Mouse (Mus musculus): ENCODE results near the gene Hspbp1. TPM values are rescaled to one million over a fixed set of nuclear protein-coding genes. Genes with fewer than 3 reads are reported as not detected.

Gene Hspbp1
- total and polyA plus RNA-seq, 2 experiments from 2014 or later, result 72.9 to 138 TPM

GRCm38 (mm10) chr7:4658912-4659551, 25.8 kb downstream of the Hspbp1 start, which contains the start of gene Ppp6r1:
Ppp6r1 (minus strand) TSS chr7:4659019.
- Histone ChIP-seq H3K27ac (ENCODE audit: low read depth) (peak within 1 kb of the TSS; percentile 88), H3K27me3 (ENCODE audit: control insufficient read depth, insufficient read depth, low read length) (no peaks in the 10 kb centered on the region), H3K9me3 (replicated peaks; ENCODE audit: control insufficient read depth, low read length) (no peaks in the 10 kb centered on the region), H3K4me3 (ENCODE audit: low read depth, low read length) (peak within 1 kb of the TSS; percentile 74), H3K4me1 (ENCODE audit: control insufficient read depth, insufficient read depth) (peaks cover 42% of the 10 kb centered on the region), H3K4me2 (ENCODE audit: low read depth, low read length) (peak within 1 kb of the TSS; percentile 91), H3K36me3 (replicated peaks; ENCODE audit: control insufficient read depth, insufficient read depth, low read length) (peaks cover 17% of the 10 kb centered on the region), H3K9ac (replicated peaks; ENCODE audit: low read depth, low read length) (peak within 1 kb of the TSS; percentile 91)
- ATAC-seq (ENCODE audit: insufficient read depth, low read depth) (peak; percentile 97), DNase-seq (ENCODE audit: low spot score) (peak; percentile 97)
- TF ChIP-seq EP300 (IDR thresholded peaks at IDR 0.05; ENCODE audit: low read depth) (peak; percentile 31), CTCF (IDR thresholded peaks at IDR 0.05; ENCODE audit: low read depth) (peak; percentile 56)
- WGBS, result under 1% methylated on average over 54 of the region's 54 CpGs

GRCm38 (mm10) chr7:4658128-4658907, 26.6 kb downstream of the Hspbp1 start:
- DNase-seq (ENCODE audit: low spot score) (peak; percentile 27), ATAC-seq (ENCODE audit: insufficient read depth, low read depth) (peak; percentile 45)
- Histone ChIP-seq H3K9me3 (replicated peaks; ENCODE audit: control insufficient read depth, low read length) (no peaks in the 10 kb centered on the region), H3K27ac (ENCODE audit: low read depth) (peak overlapping the region; percentile 88), H3K9ac (replicated peaks; ENCODE audit: low read depth, low read length) (peak overlapping the region; percentile 91), H3K4me2 (ENCODE audit: low read depth, low read length) (peak overlapping the region; percentile 91), H3K4me3 (ENCODE audit: low read depth, low read length) (peak overlapping the region; percentile 74), H3K27me3 (ENCODE audit: control insufficient read depth, insufficient read depth, low read length) (no peaks in the 10 kb centered on the region), H3K36me3 (replicated peaks; ENCODE audit: control insufficient read depth, insufficient read depth, low read length) (peaks cover 14% of the 10 kb centered on the region), H3K4me1 (ENCODE audit: control insufficient read depth, insufficient read depth) (peaks cover 42% of the 10 kb centered on the region)
- TF ChIP-seq EP300 (IDR thresholded peaks at IDR 0.05; ENCODE audit: low read depth) (peak; percentile 8; the same call in 1 of the 2 replicates), CTCF (IDR thresholded peaks at IDR 0.05; ENCODE audit: low read depth) (no peak)
- 1% methylated on average over 48 of the region's 78 CpGs for WGBS

DNA sequence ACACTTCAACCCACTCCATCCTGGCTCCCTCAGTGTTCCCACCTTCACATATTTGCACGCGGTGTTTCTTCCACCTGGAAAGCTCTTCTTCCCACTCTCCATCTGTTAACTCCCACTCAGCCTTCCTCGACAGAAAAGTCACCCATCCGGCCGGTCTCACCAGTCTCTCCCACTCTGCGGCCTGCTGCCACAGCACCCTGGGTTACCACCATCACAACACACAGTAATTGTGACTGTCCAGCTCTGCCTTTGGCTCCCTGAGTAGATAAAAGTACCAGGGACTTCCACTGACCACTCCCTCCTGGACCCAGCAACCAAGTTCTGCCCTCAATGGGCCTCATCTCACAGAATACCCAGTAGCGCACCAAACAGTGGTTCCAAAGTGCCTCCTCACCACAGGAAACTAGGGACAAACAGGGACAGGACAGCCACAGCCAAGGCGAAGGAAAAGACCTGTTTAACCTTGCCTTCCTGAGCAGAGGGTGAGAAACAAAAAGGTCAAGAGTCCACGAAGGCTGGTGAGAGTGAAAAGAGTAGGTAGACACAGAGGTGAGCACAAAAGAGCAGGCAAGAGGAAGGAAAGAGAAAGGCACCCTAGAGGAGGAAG, 27.2 kb downstream of the Hspbp1 start:
- Histone ChIP-seq H3K4me3 (ENCODE audit: low read depth, low read length) (peak overlapping the region; percentile 74), H3K4me2 (ENCODE audit: low read depth, low read length) (peak overlapping the region; percentile 91), H3K9ac (replicated peaks; ENCODE audit: low read depth, low read length) (peak overlapping the region; percentile 91), H3K36me3 (replicated peaks; ENCODE audit: control insufficient read depth, insufficient read depth, low read length) (peaks cover 18% of the 10 kb centered on the region; the same call in 1 of the 2 replicates), H3K9me3 (replicated peaks; ENCODE audit: control insufficient read depth, low read length) (no peaks in the 10 kb centered on the region), H3K4me1 (ENCODE audit: control insufficient read depth, insufficient read depth) (peaks cover 42% of the 10 kb centered on the region), H3K27ac (ENCODE audit: low read depth) (peak overlapping the region; percentile 88), H3K27me3 (ENCODE audit: control insufficient read depth, insufficient read depth, low read length) (no peaks in the 10 kb centered on the region)
- DNase-seq (ENCODE audit: low spot score), result no peak
- WGBS, result 26% methylated on average over 9 of the region's 9 CpGs
- TF ChIP-seq CTCF (IDR thresholded peaks at IDR 0.05; ENCODE audit: low read depth) (no peak), EP300 (IDR thresholded peaks at IDR 0.05; ENCODE audit: low read depth) (no peak)
- ATAC-seq (ENCODE audit: insufficient read depth, low read depth), result no peak

GRCm38 (mm10) chr7:4656818-4657217, 28.1 kb downstream of the Hspbp1 start:
- WGBS, result 32% methylated on average over 1 of the region's 1 CpGs
- TF ChIP-seq EP300 (IDR thresholded peaks at IDR 0.05; ENCODE audit: low read depth), result no peak
- no peak for TF ChIP-seq CTCF (IDR thresholded peaks at IDR 0.05; ENCODE audit: low read depth)
- H3K4me1 ChIP-seq (ENCODE audit: control insufficient read depth, insufficient read depth), result peaks cover 42% of the 10 kb centered on the region
- H3K27ac ChIP-seq (ENCODE audit: low read depth), result no peak overlapping the region
- DNase-seq (ENCODE audit: low spot score) (no peak), ATAC-seq (ENCODE audit: insufficient read depth, low read depth) (no peak)
- H3K4me2 ChIP-seq (ENCODE audit: low read depth, low read length), result peak overlapping the region; percentile 91
- no peaks in the 10 kb centered on the region for H3K27me3 ChIP-seq (ENCODE audit: control insufficient read depth, insufficient read depth, low read length)
- H3K9ac ChIP-seq (replicated peaks; ENCODE audit: low read depth, low read length), result peak overlapping the region; percentile 91
- H3K4me3 ChIP-seq (ENCODE audit: low read depth, low read length), result 0 out of 2 replicates have a peak overlapping the region, but pooled peaks have one; percentile 74
- no peaks in the 10 kb centered on the region for H3K9me3 ChIP-seq (replicated peaks; ENCODE audit: control insufficient read depth, low read length)
- 0 out of 2 replicates have a peak, but pooled peaks cover 11% of the 10 kb centered on the region for H3K36me3 ChIP-seq (replicated peaks; ENCODE audit: control insufficient read depth, insufficient read depth, low read length)

GRCm38 (mm10) chr7:4655916-4656315, 29.0 kb downstream of the Hspbp1 start:
- Histone ChIP-seq H3K4me2 (ENCODE audit: low read depth, low read length) (no peak overlapping the region; the same call in 1 of the 2 replicates), H3K9ac (replicated peaks; ENCODE audit: low read depth, low read length) (no peak overlapping the region), H3K27me3 (ENCODE audit: control insufficient read depth, insufficient read depth, low read length) (no peaks in the 10 kb centered on the region), H3K4me1 (ENCODE audit: control insufficient read depth, insufficient read depth) (peaks cover 42% of the 10 kb centered on the region), H3K4me3 (ENCODE audit: low read depth, low read length) (no peak overlapping the region), H3K27ac (ENCODE audit: low read depth) (no peak overlapping the region), H3K36me3 (replicated peaks; ENCODE audit: control insufficient read depth, insufficient read depth, low read length) (0 out of 2 replicates have a peak, but pooled peaks cover 11% of the 10 kb centered on the region), H3K9me3 (replicated peaks; ENCODE audit: control insufficient read depth, low read length) (no peaks in the 10 kb centered on the region)
- DNase-seq (ENCODE audit: low spot score) (no peak), ATAC-seq (ENCODE audit: insufficient read depth, low read depth) (no peak)
- 61% methylated on average over 1 of the region's 1 CpGs for WGBS
- TF ChIP-seq EP300 (IDR thresholded peaks at IDR 0.05; ENCODE audit: low read depth) (no peak), CTCF (IDR thresholded peaks at IDR 0.05; ENCODE audit: low read depth) (no peak)

Data from heart, postnatal 0 days (tissue).